27 mouse cellular contexts compared by ENCODE assay signal in genomic region chr19:59366724-59367123, GRCm38 (mm10). TPM values are rescaled to one million over a fixed set of nuclear protein-coding genes. Genes with fewer than 3 reads are reported as not detected.
"Had no signal": no experiment of that assay in that cellular context is flagged by ENCODE, and none has a peak within 500 bp of the region (broad histone marks: within the 10 kb centered on the region; RNA-seq: fewer than 3 reads in every experiment).

No protein-coding gene starts in this region.

- ATAC-seq: liver, postnatal 0 days had no signal

- H3K9ac ChIP-seq: heart, embryonic 13.5 days; heart, embryonic 15.5 days; hindbrain, embryonic 13.5 days; hindbrain, embryonic 15.5 days; kidney, embryonic 15.5 days; limb, embryonic 12.5 days; liver, embryonic 13.5 days; liver, embryonic 15.5 days; liver, postnatal 0 days had no signal

- DNase-seq: gastrocnemius, postnatal 14 days; gastrocnemius, postnatal 36 days; heart, adult 11 months; heart, adult 2 months; heart, postnatal 14 days; heart, postnatal 36 days; kidney, adult 11 months; kidney, adult 2 months; kidney, adult 9 months; kidney, postnatal 14 days; kidney, postnatal 4 days; liver; liver, embryonic 13.5 days; liver, postnatal 0 days had no signal

- H3K4me2 ChIP-seq: heart, embryonic 11.5 days; heart, embryonic 13.5 days; heart, embryonic 15.5 days; hindbrain, embryonic 13.5 days; hindbrain, embryonic 15.5 days; kidney, embryonic 15.5 days; limb, embryonic 12.5 days; liver, embryonic 11.5 days; liver, embryonic 13.5 days; liver, embryonic 15.5 days had no signal

- H3K4me3 ChIP-seq: heart, adult 2 months; heart, embryonic 13.5 days; heart, embryonic 15.5 days; hindbrain, embryonic 13.5 days; hindbrain, embryonic 15.5 days; kidney, embryonic 15.5 days; layer of hippocampus, adult 2 months; left cerebral cortex, adult 2 months; limb, embryonic 10.5 days; limb, embryonic 12.5 days; liver, embryonic 13.5 days; liver, embryonic 15.5 days had no signal

- H3K4me1 ChIP-seq: heart, embryonic 13.5 days; heart, embryonic 15.5 days; hindbrain, embryonic 13.5 days; hindbrain, embryonic 15.5 days; kidney, embryonic 15.5 days; limb, embryonic 10.5 days; limb, embryonic 12.5 days had no signal

- H3K27me3 ChIP-seq: hindbrain, embryonic 13.5 days; hindbrain, embryonic 15.5 days; kidney, embryonic 15.5 days; limb, embryonic 12.5 days; liver, embryonic 13.5 days had no signal

- H3K9me3 ChIP-seq: heart, embryonic 13.5 days; heart, embryonic 15.5 days; hindbrain, embryonic 13.5 days; hindbrain, embryonic 15.5 days; kidney, embryonic 15.5 days; limb, embryonic 10.5 days; limb, embryonic 12.5 days; liver, embryonic 13.5 days; liver, embryonic 15.5 days had no signal

- H3K36me3 ChIP-seq: heart, embryonic 13.5 days; heart, embryonic 15.5 days; hindbrain, embryonic 13.5 days; hindbrain, embryonic 15.5 days; kidney, embryonic 15.5 days; limb, embryonic 10.5 days; limb, embryonic 12.5 days; liver, embryonic 13.5 days; liver, embryonic 15.5 days had no signal

- H3K27ac ChIP-seq: heart, adult 2 months; heart, embryonic 13.5 days; heart, embryonic 15.5 days; hindbrain, embryonic 13.5 days; hindbrain, embryonic 15.5 days; kidney, embryonic 15.5 days; kidney, postnatal 0 days; layer of hippocampus, adult 2 months; left cerebral cortex, adult 2 months; limb, embryonic 10.5 days; limb, embryonic 12.5 days; liver, embryonic 13.5 days; liver, embryonic 15.5 days had no signal

RNA-seq across cellular contexts. Expression of gene Rps12-ps3, which starts 44.6 kb away (rescaled TPM):
- polyA plus RNA-seq: hindbrain, embryonic 15.5 days had no signal
